Mouse (Mus musculus): Measurements from ENCODE around the gene Coro2b.

Gene Coro2b

GRCm38 (mm10) chr9:62536655-62537631 lies at the start of gene Coro2b:
TSS of gene Coro2b (minus strand) at chr9:62537044.
- DNase-seq, result peak; percentile 48 to 63

GRCm38 (mm10) chr9:62577558-62577957 lies 40.7 kb upstream of the Coro2b start:
- DNase-seq, result no peak

- peak in 1 of 2 experiments; percentile 7 for DNase-seq
Observed at GRCm38 (mm10) chr9:62569121-62569520, 32.3 kb upstream of the Coro2b start.

GRCm38 (mm10) chr9:62567818-62568217 lies 31.0 kb upstream of the Coro2b start:
- no peak for DNase-seq

- no peak for DNase-seq
Observed at GRCm38 (mm10) chr9:62562236-62562635, 25.4 kb upstream of the Coro2b start.

- no peak for DNase-seq
Observed at GRCm38 (mm10) chr9:62560432-62560831, 23.6 kb upstream of the Coro2b start.

- peak; percentile 62 to 78 for DNase-seq
Observed at GRCm38 (mm10) chr9:62560006-62560405, 23.2 kb upstream of the Coro2b start.

- no peak for DNase-seq
Observed at GRCm38 (mm10) chr9:62559446-62559845, 22.6 kb upstream of the Coro2b start.

GRCm38 (mm10) chr9:62558058-62558457 lies 21.2 kb upstream of the Coro2b start:
- no peak for DNase-seq

GRCm38 (mm10) chr9:62556748-62557147 lies 19.9 kb upstream of the Coro2b start:
- no peak for DNase-seq

- peak; percentile 9 to 31 for DNase-seq
Observed at GRCm38 (mm10) chr9:62555258-62555856, 18.5 kb upstream of the Coro2b start.

GRCm38 (mm10) chr9:62554606-62555005 lies 17.8 kb upstream of the Coro2b start:
- no peak for DNase-seq

- DNase-seq, result peak; percentile 18 to 66
Observed at GRCm38 (mm10) chr9:62553366-62553940, 16.6 kb upstream of the Coro2b start.

- DNase-seq, result no peak
Observed at GRCm38 (mm10) chr9:62551531-62551930, 14.7 kb upstream of the Coro2b start.

GRCm38 (mm10) chr9:62550661-62551093 lies 13.8 kb upstream of the Coro2b start:
- peak; percentile 46 to 69 for DNase-seq

- peak; percentile 73 to 93 for DNase-seq
Observed at GRCm38 (mm10) chr9:62549809-62550208, 13.0 kb upstream of the Coro2b start.

- no peak for DNase-seq
Observed at GRCm38 (mm10) chr9:62547476-62547875, 10.6 kb upstream of the Coro2b start.

GRCm38 (mm10) chr9:62544856-62545255 lies 8.0 kb upstream of the Coro2b start:
- no peak for DNase-seq

- no peak for DNase-seq
Observed at GRCm38 (mm10) chr9:62543878-62544277, 7.0 kb upstream of the Coro2b start.

- no peak for DNase-seq
Observed at GRCm38 (mm10) chr9:62541606-62542005, 4.8 kb upstream of the Coro2b start.

GRCm38 (mm10) chr9:62541182-62541581 lies 4.3 kb upstream of the Coro2b start:
- no peak for DNase-seq

- DNase-seq, result no peak
Observed at GRCm38 (mm10) chr9:62540736-62541135, 3.9 kb upstream of the Coro2b start.

GRCm38 (mm10) chr9:62540166-62540565 lies 3.3 kb upstream of the Coro2b start:
- no peak for DNase-seq

Data from kidney, adult 8-10 months (tissue).